Mouse (Mus musculus): ENCODE data around the gene Padi2.

The Padi2 gene

GRCm38 (mm10) chr4:140881771-140882170 lies 24.4 kb upstream of the Padi2 start:
- DNase-seq = no peak

GRCm38 (mm10) chr4:140882365-140882764 lies 23.8 kb upstream of the Padi2 start:
- DNase-seq = no peak

GRCm38 (mm10) chr4:140882981-140883380 lies 23.2 kb upstream of the Padi2 start:
- no peak for DNase-seq

GRCm38 (mm10) chr4:140883852-140884251 lies 22.3 kb upstream of the Padi2 start:
- no peak for DNase-seq

GRCm38 (mm10) chr4:140891525-140892162 lies 14.5 kb upstream of the Padi2 start:
- no peak for DNase-seq

GRCm38 (mm10) chr4:140892163-140892530 lies 14.0 kb upstream of the Padi2 start:
- no peak for DNase-seq

- no peak for DNase-seq
Observed at GRCm38 (mm10) chr4:140904776-140905425, 1.2 kb upstream of the Padi2 start.

- no peak for DNase-seq
Observed at GRCm38 (mm10) chr4:140905426-140905871, 695 bp upstream of the Padi2 start.

- DNase-seq = no peak
Observed at GRCm38 (mm10) chr4:140906827-140907280, 710 bp downstream of the Padi2 start.

- peak; percentile 46 to 52 for DNase-seq
Observed at GRCm38 (mm10) chr4:140907306-140908024, 1.3 kb downstream of the Padi2 start.

GRCm38 (mm10) chr4:140908627-140909026 lies 2.5 kb downstream of the Padi2 start:
- no peak for DNase-seq

- DNase-seq = no peak
Observed at GRCm38 (mm10) chr4:140909536-140909935, 3.4 kb downstream of the Padi2 start.

GRCm38 (mm10) chr4:140910661-140911310 lies 4.6 kb downstream of the Padi2 start:
- no peak for DNase-seq

- no peak for DNase-seq
Observed at GRCm38 (mm10) chr4:140911416-140911815, 5.3 kb downstream of the Padi2 start.

- no peak for DNase-seq
Observed at GRCm38 (mm10) chr4:140912271-140912833, 6.2 kb downstream of the Padi2 start.

- DNase-seq = no peak
Observed at GRCm38 (mm10) chr4:140913565-140913964, 7.4 kb downstream of the Padi2 start.

GRCm38 (mm10) chr4:140914731-140915131 lies 8.6 kb downstream of the Padi2 start:
- DNase-seq = no peak

GRCm38 (mm10) chr4:140915235-140915634 lies 9.1 kb downstream of the Padi2 start:
- DNase-seq = no peak

- DNase-seq = no peak
Observed at GRCm38 (mm10) chr4:140916296-140916695, 10.2 kb downstream of the Padi2 start.

- no peak for DNase-seq
Observed at GRCm38 (mm10) chr4:140917451-140917850, 11.3 kb downstream of the Padi2 start.

GRCm38 (mm10) chr4:140919974-140920836 lies 14.1 kb downstream of the Padi2 start:
- no peak for DNase-seq

GRCm38 (mm10) chr4:140922508-140922907 lies 16.4 kb downstream of the Padi2 start:
- no peak for DNase-seq
